16 mouse cellular contexts compared by ENCODE assay signal in genomic region chr1:38120877-38121276, GRCm38 (mm10).
"Had no signal": no experiment of that assay in that cellular context is flagged by ENCODE, and none has a peak within 500 bp of the region (broad histone marks: within the 10 kb centered on the region; RNA-seq: fewer than 3 reads in every experiment).

No protein-coding gene starts in this region.

- H3K9ac ChIP-seq: liver, embryonic 14.5 days; lung, embryonic 15.5 days; midbrain, embryonic 13.5 days; stomach, embryonic 15.5 days had no signal

- H3K36me3 ChIP-seq: lung, embryonic 15.5 days; midbrain, embryonic 13.5 days; stomach, embryonic 15.5 days had no signal

- H3K4me2 ChIP-seq: lung, embryonic 15.5 days; midbrain, embryonic 13.5 days; stomach, embryonic 15.5 days had no signal

- ATAC-seq: inflammation-experienced regulatory T-cells, adult 6 months; intestine, embryonic 16.5 days; midbrain, embryonic 13.5 days had no signal

- H3K4me1 ChIP-seq: lung, embryonic 15.5 days; midbrain, embryonic 13.5 days; stomach, embryonic 15.5 days had no signal

- DNase-seq: kidney, adult 18-20 months; layer of hippocampus, postnatal 36 days; lung, adult 18-20 months; lung, postnatal 14 days; lung, postnatal 4 days; thymus, adult 2 months; thymus, postnatal 14 days; thymus, postnatal 4 days had no signal

- H3K27me3 ChIP-seq: lung, embryonic 15.5 days; midbrain, embryonic 13.5 days; stomach, embryonic 15.5 days had no signal

- H3K4me3 ChIP-seq: left cerebral cortex, adult 2 months; lung, embryonic 15.5 days; midbrain, embryonic 13.5 days; stomach, embryonic 15.5 days had no signal

- H3K9me3 ChIP-seq: lung, embryonic 15.5 days; midbrain, embryonic 13.5 days; stomach, embryonic 15.5 days had no signal

- H3K27ac ChIP-seq: kidney, postnatal 0 days; left cerebral cortex, adult 2 months; liver, embryonic 14.5 days; lung, embryonic 15.5 days; midbrain, embryonic 13.5 days; stomach, embryonic 15.5 days had no signal
